Mouse (Mus musculus) lung, embryonic 16.5 days (tissue): Measurements from ENCODE around the gene Jund. TPM values are rescaled to one million over a fixed set of nuclear protein-coding genes. Genes with fewer than 3 reads are reported as not detected.
A peak's percentile ranks its signal among the peaks of the same experiment; 100 is the strongest.

ENCODE experiments used
- ATAC-seq: fragments of 200-750 bp; cut with Nextera tagmentation; 2 replicates; pipeline ENCODE4 v1.8.0; 2017; ENCODE audit warnings: low read depth, mild to moderate bottlenecking, moderate library complexity
- H3K27ac ChIP-seq: fragments of 300-500 bp; sonication (generic); 2 replicates; pipeline ENCODE4 v1.5.1; 2014; ENCODE audit warnings: mild to moderate bottlenecking, control low read depth, low read length
- H3K27me3 ChIP-seq: fragments of 300-500 bp; sonication (generic); 2 replicates; pipeline ENCODE4 v1.6.1; 2014; ENCODE audit warnings: low read depth, low read length, mixed read lengths; ENCODE audit not compliant: control insufficient read depth, insufficient read depth
- H3K36me3 ChIP-seq: fragments of 300-500 bp; sonication (generic); 2 replicates; pipeline ENCODE4 v1.6.1; 2014; ENCODE audit warnings: low read length; ENCODE audit not compliant: control insufficient read depth, insufficient read depth
- H3K4me1 ChIP-seq: fragments of 300-500 bp; sonication (generic); replicated peaks from 2 replicates; pipeline ENCODE4 v1.6.1; 2014; ENCODE audit warnings: low read length, mixed read lengths; ENCODE audit not compliant: control insufficient read depth, insufficient read depth
- H3K4me2 ChIP-seq: fragments of 300-500 bp; sonication (generic); 2 replicates; pipeline ENCODE4 v1.6.1; 2014; ENCODE audit warnings: low read depth, low read length, control low read depth
- H3K4me3 ChIP-seq: fragments of 300-500 bp; sonication (generic); 2 replicates; pipeline ENCODE4 v1.5.1; 2014; ENCODE audit warnings: mild to moderate bottlenecking, low read length, control low read depth
- H3K9ac ChIP-seq: fragments of 300-500 bp; sonication (generic); 2 replicates; pipeline ENCODE4 v1.6.1; 2014; ENCODE audit warnings: low read length, control low read depth
- H3K9me3 ChIP-seq: fragments of 300-500 bp; sonication (generic); 2 replicates; pipeline ENCODE4 v1.6.1; 2016; ENCODE audit warnings: low read length; ENCODE audit not compliant: control insufficient read depth
- WGBS: fragments of 180-500 bp; shearing (Covaris S2); extraction: QIAGEN DNeasy Blood & Tissue Kit; methylation state at CpG from one replicate; pipeline ENCODE4 v1.1.7; 2014; 5-methylcytosine and 5-hydroxymethylcytosine counted together
- polyA plus RNA-seq: library from polyadenylated mRNA; unstranded; fragments of >200 nt; fragmentation: Nextera tagmentation; extraction: Ambion mirVana; gene quantifications from 2 replicates; pipeline ENCODE4 v1.2.1, GENCODE M21; 2015

Gene Jund
- polyA plus RNA-seq, 1 experiment from 2014 or later: 28.8 TPM

DNA sequence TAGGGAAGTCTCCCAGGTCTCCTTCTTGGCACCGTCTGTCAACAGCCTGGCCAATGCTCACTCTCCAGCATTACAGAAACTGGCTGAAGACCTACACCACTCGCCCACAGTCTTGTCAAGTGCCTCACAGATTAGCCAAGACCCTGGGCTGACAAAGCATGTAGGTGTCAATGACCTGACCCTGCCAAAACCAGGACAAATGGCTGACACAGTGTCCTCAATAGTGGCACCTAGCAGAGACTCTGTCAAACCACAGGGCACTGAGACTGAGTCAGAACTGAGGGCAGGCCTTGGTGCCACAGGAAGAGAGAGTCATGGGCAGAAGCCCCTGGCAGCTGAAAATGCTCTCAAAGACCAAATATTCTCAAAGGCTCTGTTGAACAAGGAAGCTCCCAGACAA, 16.3 kb downstream of the Jund start:
- no peak for ATAC-seq
- H3K4me3 ChIP-seq: no peak overlapping the region
- no peaks in the 10 kb centered on the region for H3K4me1 ChIP-seq
- no peaks in the 10 kb centered on the region for H3K36me3 ChIP-seq
- no peaks in the 10 kb centered on the region for H3K9me3 ChIP-seq
- WGBS: 56% methylated on average over 2 of the region's 2 CpGs
- peaks cover 3% of the 10 kb centered on the region; the same call in 1 of the 2 replicates for H3K27me3 ChIP-seq
- H3K27ac ChIP-seq: no peak overlapping the region
- no peak overlapping the region for H3K4me2 ChIP-seq
- no peak overlapping the region for H3K9ac ChIP-seq

GRCm38 (mm10) chr8:70716521-70717400, 18.0 kb downstream of the Jund start:
- H3K4me2 ChIP-seq: no peak overlapping the region

DNA sequence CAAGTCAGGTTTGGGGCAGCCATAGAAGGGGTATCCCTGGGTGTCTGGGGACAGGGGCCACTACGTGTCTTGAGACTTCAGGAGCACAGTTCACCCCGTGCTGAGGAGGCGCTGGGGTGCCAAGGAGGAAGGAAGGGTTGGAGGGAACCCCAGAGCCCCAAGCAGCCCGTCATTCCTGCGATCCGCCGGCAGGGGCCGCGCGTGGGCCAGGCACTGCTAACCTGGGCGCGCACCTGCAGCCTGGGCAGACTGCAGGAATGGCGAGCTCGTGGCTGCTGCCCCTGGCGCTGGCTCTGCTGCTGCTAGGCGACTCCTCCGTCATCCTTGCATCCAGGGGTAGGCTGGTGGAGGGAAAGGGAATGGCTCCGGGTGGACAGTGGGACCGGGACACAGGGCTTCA, 19.5 kb downstream of the Jund start, which contains the start of gene Gm3336:
Gm3336 (plus strand) TSS at position 247 of the 400 bp plus-strand sequence.
- peak; percentile 37; the same call in 1 of the 2 replicates for ATAC-seq

More at GRCm38 (mm10) chr8:70716521-70717400, 18.0 kb downstream of the Jund start:
- WGBS: 77% methylated on average over 40 of the region's 40 CpGs
- Histone ChIP-seq H3K36me3 (no peaks in the 10 kb centered on the region), H3K4me1 (no peaks in the 10 kb centered on the region), H3K27me3 (peaks cover 3% of the 10 kb centered on the region; the same call in 1 of the 2 replicates), H3K27ac (no peak overlapping the region), H3K4me3 (no peak overlapping the region), H3K9me3 (no peaks in the 10 kb centered on the region), H3K9ac (no peak overlapping the region)
- no peak for ATAC-seq

DNA sequence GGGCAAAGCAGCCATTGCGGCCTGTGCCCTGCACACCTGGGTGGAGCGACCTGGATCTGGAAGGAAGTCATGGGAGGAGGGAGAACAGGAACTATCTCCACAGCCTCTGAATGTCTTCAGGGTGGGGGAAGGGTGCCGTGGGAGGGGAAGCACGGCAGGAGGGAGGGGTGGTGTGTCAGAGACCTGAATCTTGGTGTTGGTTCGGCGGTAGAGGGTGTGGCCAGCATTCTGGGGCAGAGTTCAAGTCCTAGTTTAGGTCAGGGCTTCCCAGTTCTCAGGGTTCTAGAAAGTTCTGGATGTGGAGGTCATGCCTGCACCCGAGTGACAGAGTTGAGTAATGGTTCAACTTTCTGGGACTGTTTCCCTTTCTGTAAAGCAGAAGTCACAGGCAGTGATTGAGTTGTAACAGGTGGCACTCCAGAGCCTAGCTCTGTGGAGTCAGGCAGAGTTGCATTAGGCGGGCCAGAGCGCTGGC, 21.1 kb downstream of the Jund start:
- Histone ChIP-seq H3K9ac (no peak overlapping the region), H3K4me2 (no peak overlapping the region), H3K4me1 (no peaks in the 10 kb centered on the region; the same call in 1 of the 2 replicates), H3K27me3 (peaks cover 3% of the 10 kb centered on the region; the same call in 1 of the 2 replicates), H3K4me3 (no peak overlapping the region), H3K27ac (no peak overlapping the region), H3K36me3 (no peaks in the 10 kb centered on the region), H3K9me3 (no peaks in the 10 kb centered on the region)
- WGBS: 46% methylated on average over 9 of the region's 9 CpGs
- ATAC-seq: no peak

More for the DNA sequence above, 19.5 kb downstream of the Jund start, which contains the start of gene Gm3336:
- Histone ChIP-seq H3K27ac (no peak within 1 kb of the TSS), H3K4me2 (no peak within 1 kb of the TSS), H3K4me1 (no peaks in the 10 kb centered on the region), H3K36me3 (no peaks in the 10 kb centered on the region), H3K9ac (no peak within 1 kb of the TSS), H3K9me3 (no peaks in the 10 kb centered on the region), H3K4me3 (no peak within 1 kb of the TSS), H3K27me3 (peaks cover 3% of the 10 kb centered on the region; the same call in 1 of the 2 replicates)
- 2% methylated on average over 18 of the region's 19 CpGs for WGBS

DNA sequence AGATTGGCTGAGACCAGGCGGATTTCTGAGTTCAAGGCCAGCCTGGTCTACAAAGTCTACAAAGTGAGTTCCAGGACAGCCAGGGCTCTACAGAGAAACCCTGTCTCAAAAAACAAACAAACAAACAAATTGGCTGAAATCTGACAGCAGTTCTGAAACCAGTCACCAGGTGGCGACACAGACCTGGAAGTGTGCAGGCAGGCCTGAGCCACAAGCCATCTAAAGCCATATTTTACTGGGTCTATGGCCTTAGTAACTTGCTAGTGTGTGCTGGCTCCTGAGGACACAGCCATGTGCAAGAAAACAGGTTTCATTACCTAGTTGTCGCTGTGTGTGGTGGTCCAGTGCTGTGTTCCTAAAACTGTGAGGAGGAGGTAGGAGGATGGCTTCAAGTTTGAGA, 22.0 kb downstream of the Jund start:
- no peak overlapping the region for H3K4me3 ChIP-seq
- H3K27ac ChIP-seq: no peak overlapping the region
- H3K9me3 ChIP-seq: no peaks in the 10 kb centered on the region
- peaks cover 3% of the 10 kb centered on the region; the same call in 1 of the 2 replicates for H3K27me3 ChIP-seq
- no peaks in the 10 kb centered on the region for H3K36me3 ChIP-seq
- 0 out of 2 replicates have a peak, but pooled peaks have one; percentile 24 for ATAC-seq
- H3K9ac ChIP-seq: no peak overlapping the region
- H3K4me2 ChIP-seq: no peak overlapping the region
- 4% methylated on average over 3 of the region's 3 CpGs for WGBS
- no peaks in the 10 kb centered on the region; the same call in 1 of the 2 replicates for H3K4me1 ChIP-seq

- Histone ChIP-seq H3K9ac (no peak overlapping the region), H3K4me2 (no peak overlapping the region), H3K27ac (no peak overlapping the region), H3K4me1 (no peaks in the 10 kb centered on the region; the same call in 1 of the 2 replicates), H3K27me3 (peaks cover 7% of the 10 kb centered on the region; the same call in 1 of the 2 replicates), H3K4me3 (no peak overlapping the region), H3K36me3 (no peaks in the 10 kb centered on the region), H3K9me3 (no peaks in the 10 kb centered on the region)
- ATAC-seq: no peak
- 78% methylated on average over 8 of the region's 8 CpGs for WGBS
Measured at GRCm38 (mm10) chr8:70721601-70722000, 22.9 kb downstream of the Jund start.

GRCm38 (mm10) chr8:70723486-70724210, 24.9 kb downstream of the Jund start, which contains the start of gene Pde4c:
Gene Pde4c, plus strand, starts transcription at chr8:70723720.
- Histone ChIP-seq H3K4me3 (no peak within 1 kb of the TSS), H3K9me3 (no peaks in the 10 kb centered on the region), H3K36me3 (no peaks in the 10 kb centered on the region), H3K4me1 (no peaks in the 10 kb centered on the region; the same call in 1 of the 2 replicates), H3K27ac (no peak within 1 kb of the TSS), H3K4me2 (no peak within 1 kb of the TSS), H3K27me3 (peaks cover 11% of the 10 kb centered on the region; the same call in 1 of the 2 replicates), H3K9ac (no peak within 1 kb of the TSS)
- ATAC-seq: peak; percentile 34; the same call in 1 of the 2 replicates
- 37% methylated on average over 7 of the region's 7 CpGs for WGBS

DNA sequence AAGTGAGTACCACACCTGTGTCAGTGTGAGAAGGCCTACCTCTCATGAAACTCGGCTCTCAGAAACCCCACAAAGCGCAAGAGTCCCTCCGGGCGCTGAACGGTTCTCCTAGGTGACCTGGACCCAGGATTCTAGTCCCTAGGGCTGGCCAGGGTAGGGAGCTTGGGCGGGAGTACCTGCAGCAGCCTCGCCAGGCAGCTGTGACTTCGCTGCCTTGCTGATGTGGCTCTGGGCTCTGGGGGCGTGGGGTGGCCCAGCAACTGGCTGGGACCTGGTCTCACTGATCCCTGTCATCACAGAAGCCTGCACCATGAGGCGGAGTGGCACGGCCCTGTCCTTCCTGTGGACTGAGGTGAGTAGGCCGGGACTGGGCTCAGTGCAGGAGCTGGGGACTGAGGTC, 25.5 kb downstream of the Jund start:
- no peak overlapping the region for H3K9ac ChIP-seq
- WGBS: 67% methylated on average over 12 of the region's 12 CpGs
- H3K27me3 ChIP-seq: peaks cover 16% of the 10 kb centered on the region
- ATAC-seq: no peak
- no peak overlapping the region for H3K4me2 ChIP-seq
- H3K4me3 ChIP-seq: no peak overlapping the region
- H3K4me1 ChIP-seq: no peaks in the 10 kb centered on the region; the same call in 1 of the 2 replicates
- no peaks in the 10 kb centered on the region for H3K36me3 ChIP-seq
- H3K27ac ChIP-seq: no peak overlapping the region
- H3K9me3 ChIP-seq: no peaks in the 10 kb centered on the region
